Mouse (Mus musculus) 3134 (cell line): ENCODE results near the gene Olfr1389.
"Not testable (repeated sequence)": the region's sequence is repeated elsewhere in the genome, so short reads cannot be mapped to it uniquely, and the experiment has no call there.

Source experiments
- DNase-seq: peaks from one replicate; pipeline ENCODE4 v3.0.0-alpha.2; 2011; ENCODE audit warnings: low spot score; ENCODE audit not compliant: insufficient read length; ENCODE audit errors: extremely low read depth

The Olfr1389 gene

DNA sequence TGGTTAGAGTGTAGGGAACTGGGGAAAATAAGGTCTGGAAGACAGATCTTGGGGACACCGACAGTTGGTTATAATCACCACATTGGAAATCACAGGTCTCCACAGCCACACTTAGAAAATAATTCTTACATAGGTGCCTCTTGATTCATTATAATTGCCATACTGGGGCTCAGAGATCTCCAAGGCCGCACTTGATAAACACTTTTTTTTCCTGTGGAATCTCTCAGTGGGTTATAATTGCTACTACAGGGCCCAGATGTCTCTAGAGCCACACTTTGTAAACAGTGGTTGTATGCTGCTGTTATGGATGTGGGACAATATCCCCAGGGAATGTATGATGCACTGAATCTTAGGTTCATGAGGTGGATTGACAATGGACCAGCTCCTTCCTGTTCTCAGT is at the start of gene Olfr1389:
Gene Olfr1389 (plus strand): TSS at position 301 of the 400 bp plus-strand sequence.
- DNase-seq, result no peak

DNA sequence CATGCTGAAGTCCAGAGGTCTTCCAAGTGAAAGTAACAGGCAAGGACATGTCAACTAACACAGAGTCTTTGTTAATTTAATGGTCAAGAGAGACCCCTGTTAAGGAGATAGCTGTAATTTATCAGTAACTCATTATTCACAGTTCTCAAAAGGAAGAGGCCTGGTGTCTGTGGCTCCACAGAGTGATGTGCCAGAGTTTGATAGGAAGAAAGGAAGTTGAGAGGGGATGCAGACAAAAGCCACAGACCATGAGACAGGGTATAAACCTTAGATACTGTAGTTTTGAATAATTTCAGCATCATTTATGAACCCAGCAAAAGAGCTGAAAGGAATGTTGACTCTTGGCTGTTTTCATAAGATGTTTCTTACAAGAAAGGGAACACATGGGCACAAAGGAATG is 39.7 kb upstream of the Olfr1389 start:
- no peak for DNase-seq

DNA sequence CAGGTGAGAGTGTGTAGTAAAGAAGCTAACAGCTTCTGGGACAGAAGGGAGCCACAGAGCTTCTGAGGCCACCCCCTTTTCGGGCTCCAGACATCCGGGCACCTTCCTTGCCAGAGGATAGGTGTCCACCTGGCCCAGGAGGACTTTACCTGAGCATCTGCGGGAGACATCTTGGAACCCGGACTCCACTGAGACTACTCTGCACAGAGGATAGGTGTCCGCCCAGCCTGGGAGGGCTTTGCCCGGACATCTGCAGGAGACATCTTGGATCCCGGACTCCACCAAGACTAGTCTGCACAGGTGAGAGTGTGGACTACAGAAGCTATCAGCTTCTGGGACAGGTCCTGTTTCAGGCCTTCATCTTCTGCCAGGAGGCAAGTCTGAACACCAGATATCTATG is 36.7 kb upstream of the Olfr1389 start:
- not testable (repeated sequence) for DNase-seq

DNA sequence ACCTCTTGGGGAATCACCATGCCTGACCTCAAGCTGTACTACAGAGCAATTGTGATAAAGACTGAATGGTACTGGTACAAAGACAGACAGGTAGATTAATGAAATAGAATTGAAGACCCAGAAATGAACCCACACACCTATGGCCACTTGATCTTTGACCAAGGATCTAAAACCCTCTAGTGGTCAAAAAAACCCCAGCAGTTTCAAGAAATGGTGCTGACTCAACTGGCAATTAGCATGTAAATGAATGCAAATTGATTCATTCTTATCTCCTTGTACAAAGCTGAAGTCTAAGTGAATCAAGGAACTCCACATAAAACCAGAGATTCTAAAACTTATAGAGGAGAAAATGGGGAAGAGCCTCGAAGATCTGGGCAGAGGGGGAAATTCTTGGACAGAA is 30.2 kb upstream of the Olfr1389 start:
- DNase-seq, result not testable (repeated sequence)

DNA sequence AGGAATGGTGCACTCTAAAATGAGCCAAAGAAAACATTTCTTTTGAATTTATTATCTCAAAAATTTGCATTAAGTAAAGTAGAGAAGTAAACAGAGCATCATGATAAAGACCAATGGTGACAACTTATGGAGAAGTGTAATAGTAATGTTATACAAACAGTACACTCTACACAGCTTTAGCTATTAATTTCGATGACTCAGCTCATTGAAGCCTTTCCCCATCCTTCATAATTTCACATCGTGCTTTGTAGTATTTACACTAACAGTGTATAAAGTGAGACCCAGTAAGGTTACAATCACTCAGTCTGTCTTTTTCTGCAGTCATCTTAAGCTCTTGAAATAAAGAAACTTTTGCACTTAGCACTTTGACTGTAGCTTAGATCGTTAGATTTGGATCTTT is 16.1 kb upstream of the Olfr1389 start:
- no peak for DNase-seq

DNA sequence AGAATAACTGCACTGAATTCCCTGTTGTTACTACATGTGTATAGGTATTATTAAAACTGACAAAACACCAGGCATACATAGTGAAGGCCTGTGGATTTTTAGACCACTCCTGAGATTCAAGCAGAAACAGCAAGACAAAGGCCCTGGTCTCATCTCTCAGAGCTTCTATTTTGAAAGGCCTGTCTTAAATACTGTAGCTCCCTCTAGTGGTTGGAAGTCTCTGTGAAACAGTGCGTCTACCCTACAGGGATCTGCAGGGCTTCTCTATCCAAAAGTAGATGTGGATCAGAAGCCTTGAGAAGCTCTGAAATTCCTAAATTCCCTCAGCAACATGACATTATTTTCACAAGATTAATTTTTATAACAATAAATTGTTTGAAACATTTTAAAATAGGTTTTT is 12.3 kb upstream of the Olfr1389 start:
- peak; percentile 10 for DNase-seq

DNA sequence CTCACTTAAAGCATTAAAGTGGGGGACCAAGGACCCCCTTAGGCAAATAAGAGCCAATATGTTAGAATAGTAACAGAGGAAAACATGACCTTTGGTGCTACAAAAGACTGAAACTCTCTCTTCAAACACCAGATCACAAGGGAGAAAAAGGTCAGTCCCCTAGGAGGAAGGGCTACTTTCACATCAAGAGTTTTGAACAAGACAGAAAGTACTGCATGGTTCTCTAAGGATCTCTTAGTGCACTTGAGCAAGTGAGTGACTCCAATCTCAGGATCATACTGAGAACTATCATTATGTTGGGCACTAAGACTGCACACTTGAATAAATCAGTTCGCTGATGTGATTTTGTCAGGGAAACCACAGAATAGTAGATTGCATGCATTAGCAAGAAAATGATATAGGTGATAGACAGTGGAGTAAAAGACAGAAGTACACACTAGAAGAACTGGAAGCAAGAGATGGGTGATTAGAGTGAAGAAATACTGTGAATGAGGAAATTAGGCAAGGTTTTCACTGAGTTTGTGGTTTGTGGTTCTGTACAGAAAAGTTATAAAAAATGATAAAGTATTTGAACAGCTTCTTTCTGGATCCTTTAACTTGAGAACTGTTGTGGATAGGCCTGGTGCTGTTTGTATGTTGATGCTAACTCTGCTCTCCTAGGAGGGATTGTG is 2.5 kb downstream of the Olfr1389 start:
- no peak for DNase-seq

DNA sequence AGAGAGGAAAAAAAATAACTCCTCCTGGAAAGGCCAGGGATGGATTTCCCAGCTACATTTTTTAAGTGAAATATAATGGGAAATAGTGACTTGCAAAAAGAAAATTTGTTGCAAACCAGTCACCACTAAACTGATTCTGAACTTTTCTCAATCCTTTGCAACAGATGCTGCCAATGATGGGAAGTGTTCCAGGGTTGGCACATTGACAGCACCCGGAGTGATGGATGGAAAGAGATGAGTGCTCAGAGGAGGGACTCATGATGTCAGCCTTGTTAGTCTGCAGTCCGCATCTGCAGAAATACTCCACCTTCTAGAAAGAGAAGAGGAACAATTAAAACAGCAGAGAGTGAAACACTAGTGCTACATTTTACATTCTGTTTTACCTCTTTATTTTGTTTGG is 6.8 kb downstream of the Olfr1389 start:
- no peak for DNase-seq

DNA sequence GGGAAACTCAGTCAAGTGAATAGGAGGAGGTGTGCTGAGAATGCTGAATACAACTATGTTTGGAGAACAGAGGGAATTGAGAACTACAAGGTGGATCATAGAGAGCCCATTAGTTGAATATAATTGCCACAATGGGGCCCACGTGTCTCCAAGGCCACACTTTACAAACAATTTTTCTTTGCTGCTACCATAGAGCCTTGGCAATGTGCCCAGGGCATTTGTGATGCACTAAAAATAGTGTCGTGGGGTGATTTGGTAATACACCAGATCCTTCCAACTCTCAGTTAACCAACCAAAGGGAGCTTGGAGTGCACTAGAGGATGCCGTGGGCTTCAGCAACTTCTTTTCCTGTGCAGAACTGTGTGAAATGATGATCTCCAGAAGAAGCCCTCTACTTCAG is 13.5 kb downstream of the Olfr1389 start, which contains the start of gene Olfr1388:
Gene Olfr1388 (plus strand): TSS at position 214 of the 400 bp plus-strand sequence.
- no peak for DNase-seq

DNA sequence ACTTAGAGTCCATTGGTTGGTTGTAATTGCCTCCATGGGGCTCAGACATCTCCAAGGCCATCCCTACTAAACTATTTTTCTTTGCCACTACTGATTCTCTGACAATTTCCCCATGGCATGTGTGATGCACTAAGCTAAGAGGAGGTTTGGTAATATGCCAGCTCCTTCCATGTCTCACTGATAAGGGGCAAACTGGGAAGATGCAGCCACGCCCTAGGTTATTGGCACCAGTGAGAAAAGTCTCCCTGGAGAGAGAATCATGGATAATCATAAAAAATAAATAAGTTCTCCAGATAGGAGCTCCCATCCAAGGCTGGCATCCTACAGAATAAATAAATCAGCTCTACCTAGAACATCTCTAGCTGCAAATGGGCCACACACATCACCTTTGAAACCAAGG is 32.2 kb downstream of the Olfr1389 start, which contains the start of gene Olfr1387:
Gene Olfr1387 (plus strand): TSS at position 301 of the 400 bp plus-strand sequence.
- no peak for DNase-seq

DNA sequence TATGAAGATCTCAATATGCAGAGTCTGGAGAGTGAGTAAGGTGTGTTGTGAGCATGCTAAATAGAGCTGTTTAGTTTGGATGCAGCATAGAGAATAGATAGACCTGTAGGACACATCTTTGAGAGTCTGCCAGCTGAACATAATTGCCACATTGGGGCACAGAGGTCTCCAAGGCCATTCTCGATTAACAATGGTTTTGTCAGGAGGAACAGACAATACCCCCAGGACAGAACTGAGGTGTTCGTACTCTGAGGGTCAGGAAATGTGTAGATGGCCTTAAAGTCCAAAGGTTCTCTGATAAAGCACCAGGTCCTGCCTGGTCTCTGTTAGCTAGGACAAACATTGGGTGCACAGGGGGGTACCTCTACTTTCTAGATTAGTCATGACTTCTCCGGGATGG is 41.9 kb downstream of the Olfr1389 start, which contains the start of gene Olfr1386:
Gene Olfr1386 (plus strand): TSS at position 301 of the 400 bp plus-strand sequence.
- not testable (repeated sequence) for DNase-seq
